Mouse (Mus musculus): ENCODE measurements around the gene St7. TPM values are rescaled to one million over a fixed set of nuclear protein-coding genes. Genes with fewer than 3 reads are reported as not detected.
A peak's percentile ranks its signal among the peaks of the same experiment; 100 is the strongest.

The St7 gene
- polyA plus RNA-seq, 1 experiment: 23.8 TPM

GRCm38 (mm10) chr6:17749596-17749995 lies 56.9 kb downstream of the St7 start:
- TF ChIP-seq POLR2A (IDR thresholded peaks at IDR 0.05; ENCODE audit: borderline replicate concordance, insufficient read depth, low read length) (no peak), CTCF (IDR thresholded peaks at IDR 0.05; ENCODE audit: borderline replicate concordance, insufficient read depth, low read depth, low read length) (no peak)
- Histone ChIP-seq H3K27ac (ENCODE audit: insufficient read depth, low read length) (peak overlapping the region; percentile 89; the same call in 1 of the 2 replicates), H3K27me3 (ENCODE audit: control insufficient read depth, insufficient read depth, low read length) (no peaks in the 10 kb centered on the region), H3K4me1 (ENCODE audit: control insufficient read depth, insufficient read depth, low read length) (peaks cover 4% of the 10 kb centered on the region; the same call in 1 of the 2 replicates), H3K4me3 (replicated peaks; ENCODE audit: insufficient read depth, low read depth, low read length) (peak overlapping the region; percentile 69)
- 9% methylated on average over 3 of the region's 3 CpGs for WGBS
- peak; percentile 46 to 48 for DNase-seq

GRCm38 (mm10) chr6:17750041-17750660 lies 57.4 kb downstream of the St7 start:
- Histone ChIP-seq H3K27ac (ENCODE audit: insufficient read depth, low read length) (no peak overlapping the region), H3K4me3 (replicated peaks; ENCODE audit: insufficient read depth, low read depth, low read length) (peak overlapping the region; percentile 69), H3K27me3 (ENCODE audit: control insufficient read depth, insufficient read depth, low read length) (no peaks in the 10 kb centered on the region), H3K4me1 (ENCODE audit: control insufficient read depth, insufficient read depth, low read length) (peaks cover 4% of the 10 kb centered on the region; the same call in 1 of the 2 replicates)
- WGBS: 16% methylated on average over 9 of the region's 9 CpGs
- TF ChIP-seq POLR2A (IDR thresholded peaks at IDR 0.05; ENCODE audit: borderline replicate concordance, insufficient read depth, low read length): no peak
- no peak for TF ChIP-seq CTCF (IDR thresholded peaks at IDR 0.05; ENCODE audit: borderline replicate concordance, insufficient read depth, low read depth, low read length)
- DNase-seq: peak; percentile 36 to 47

GRCm38 (mm10) chr6:17750957-17751356 lies 58.2 kb downstream of the St7 start:
- peaks cover 4% of the 10 kb centered on the region; the same call in 1 of the 2 replicates for H3K4me1 ChIP-seq (ENCODE audit: control insufficient read depth, insufficient read depth, low read length)
- H3K27me3 ChIP-seq (ENCODE audit: control insufficient read depth, insufficient read depth, low read length): no peaks in the 10 kb centered on the region
- no peak for TF ChIP-seq CTCF (IDR thresholded peaks at IDR 0.05; ENCODE audit: borderline replicate concordance, insufficient read depth, low read depth, low read length)
- no peak for DNase-seq
- peak overlapping the region; percentile 69 for H3K4me3 ChIP-seq (replicated peaks; ENCODE audit: insufficient read depth, low read depth, low read length)
- WGBS: 15% methylated on average over 6 of the region's 6 CpGs
- no peak overlapping the region for H3K27ac ChIP-seq (ENCODE audit: insufficient read depth, low read length)

GRCm38 (mm10) chr6:17755902-17756301 lies 63.2 kb downstream of the St7 start:
- Histone ChIP-seq H3K4me3 (replicated peaks; ENCODE audit: insufficient read depth, low read depth, low read length) (no peak overlapping the region), H3K27ac (ENCODE audit: insufficient read depth, low read length) (no peak overlapping the region), H3K4me1 (ENCODE audit: control insufficient read depth, insufficient read depth, low read length) (peaks cover 6% of the 10 kb centered on the region), H3K27me3 (ENCODE audit: control insufficient read depth, insufficient read depth, low read length) (no peaks in the 10 kb centered on the region)
- TF ChIP-seq CTCF (IDR thresholded peaks at IDR 0.05; ENCODE audit: borderline replicate concordance, insufficient read depth, low read depth, low read length): no peak
- no peak for TF ChIP-seq POLR2A (IDR thresholded peaks at IDR 0.05; ENCODE audit: borderline replicate concordance, insufficient read depth, low read length)
- DNase-seq: no peak
- WGBS: 94% methylated on average over 6 of the region's 6 CpGs

GRCm38 (mm10) chr6:17758568-17758967 lies 65.8 kb downstream of the St7 start:
- Histone ChIP-seq H3K4me3 (replicated peaks; ENCODE audit: insufficient read depth, low read depth, low read length) (no peak overlapping the region), H3K27me3 (ENCODE audit: control insufficient read depth, insufficient read depth, low read length) (no peaks in the 10 kb centered on the region), H3K4me1 (ENCODE audit: control insufficient read depth, insufficient read depth, low read length) (peaks cover 2% of the 10 kb centered on the region), H3K27ac (ENCODE audit: insufficient read depth, low read length) (no peak overlapping the region)
- no peak for DNase-seq
- TF ChIP-seq POLR2A (IDR thresholded peaks at IDR 0.05; ENCODE audit: borderline replicate concordance, insufficient read depth, low read length): no peak
- TF ChIP-seq CTCF (IDR thresholded peaks at IDR 0.05; ENCODE audit: borderline replicate concordance, insufficient read depth, low read depth, low read length): no peak
- WGBS: 77% methylated on average over 4 of the region's 4 CpGs

GRCm38 (mm10) chr6:17763963-17764659 lies 71.4 kb downstream of the St7 start:
- 81% methylated on average over 9 of the region's 9 CpGs for WGBS
- Histone ChIP-seq H3K4me3 (replicated peaks; ENCODE audit: insufficient read depth, low read depth, low read length) (no peak overlapping the region), H3K27me3 (ENCODE audit: control insufficient read depth, insufficient read depth, low read length) (no peaks in the 10 kb centered on the region), H3K27ac (ENCODE audit: insufficient read depth, low read length) (no peak overlapping the region), H3K4me1 (ENCODE audit: control insufficient read depth, insufficient read depth, low read length) (peaks cover 6% of the 10 kb centered on the region)
- TF ChIP-seq CTCF (IDR thresholded peaks at IDR 0.05; ENCODE audit: borderline replicate concordance, insufficient read depth, low read depth, low read length): no peak
- TF ChIP-seq POLR2A (IDR thresholded peaks at IDR 0.05; ENCODE audit: borderline replicate concordance, insufficient read depth, low read length): no peak
- no peak for DNase-seq

- peaks cover 5% of the 10 kb centered on the region for H3K4me1 ChIP-seq (ENCODE audit: control insufficient read depth, insufficient read depth, low read length)
- no peak overlapping the region for H3K27ac ChIP-seq (ENCODE audit: insufficient read depth, low read length)
- no peak overlapping the region for H3K4me3 ChIP-seq (replicated peaks; ENCODE audit: insufficient read depth, low read depth, low read length)
- H3K27me3 ChIP-seq (ENCODE audit: control insufficient read depth, insufficient read depth, low read length): no peaks in the 10 kb centered on the region
- 52% methylated on average over 2 of the region's 2 CpGs for WGBS
- DNase-seq: no peak
- no peak for TF ChIP-seq POLR2A (IDR thresholded peaks at IDR 0.05; ENCODE audit: borderline replicate concordance, insufficient read depth, low read length)
- no peak for TF ChIP-seq CTCF (IDR thresholded peaks at IDR 0.05; ENCODE audit: borderline replicate concordance, insufficient read depth, low read depth, low read length)
Measured at GRCm38 (mm10) chr6:17764660-17764998, 71.9 kb downstream of the St7 start.
